Comparison of ENCODE assay signal across 16 mouse cellular contexts in genomic region chr5:73210971-73211315, GRCm38 (mm10).
"Had no signal": no experiment of that assay in that cellular context is flagged by ENCODE, and none has a peak within 500 bp of the region (broad histone marks: within the 10 kb centered on the region; RNA-seq: fewer than 3 reads in every experiment).

No protein-coding gene starts in this region.

- H3K4me2 ChIP-seq: lung, embryonic 15.5 days; midbrain, embryonic 12.5 days; midbrain, embryonic 15.5 days; neural tube, embryonic 12.5 days; stomach, embryonic 15.5 days had no signal

- H3K9me3 ChIP-seq: lung, embryonic 15.5 days; megakaryocyte, embryonic 14.5 days; midbrain, embryonic 12.5 days; midbrain, embryonic 15.5 days; neural tube, embryonic 12.5 days; stomach, embryonic 15.5 days had no signal

- DNase-seq: lung, adult 2 months; lung, postnatal 14 days; lung, postnatal 36 days; right cerebral cortex, postnatal 14 days; thymus, adult 2 months; thymus, postnatal 25 days; thymus, postnatal 4 days had no signal

- H3K4me1 ChIP-seq: lung, embryonic 15.5 days; neural tube, embryonic 12.5 days; stomach, embryonic 15.5 days had no signal

- ATAC-seq: lung, postnatal 0 days; midbrain, embryonic 15.5 days had no signal

- H3K27ac ChIP-seq: lung, embryonic 15.5 days; macrophage; midbrain, embryonic 12.5 days; midbrain, embryonic 15.5 days; neural tube, embryonic 12.5 days; stomach, embryonic 15.5 days; stomach, postnatal 0 days had no signal

- H3K36me3 ChIP-seq: midbrain, embryonic 15.5 days had no signal

- H3K4me3 ChIP-seq: lung, embryonic 15.5 days; megakaryocyte, embryonic 14.5 days; midbrain, embryonic 12.5 days; midbrain, embryonic 15.5 days; neural tube, embryonic 12.5 days; stomach, embryonic 15.5 days had no signal

- H3K27me3 ChIP-seq: lung, embryonic 15.5 days; megakaryocyte, embryonic 14.5 days; midbrain, embryonic 12.5 days; midbrain, embryonic 15.5 days; neural tube, embryonic 12.5 days; stomach, embryonic 15.5 days had no signal

- H3K9ac ChIP-seq: lung, embryonic 15.5 days; midbrain, embryonic 12.5 days; midbrain, embryonic 15.5 days; neural tube, embryonic 12.5 days; stomach, embryonic 15.5 days had no signal
